Mouse (Mus musculus): ENCODE results near the gene Dbt. TPM values are rescaled to one million over a fixed set of nuclear protein-coding genes. Genes with fewer than 3 reads are reported as not detected.

The Dbt gene
- polyA plus RNA-seq, 2 experiments: 5.8 to 10.0 TPM

DNA sequence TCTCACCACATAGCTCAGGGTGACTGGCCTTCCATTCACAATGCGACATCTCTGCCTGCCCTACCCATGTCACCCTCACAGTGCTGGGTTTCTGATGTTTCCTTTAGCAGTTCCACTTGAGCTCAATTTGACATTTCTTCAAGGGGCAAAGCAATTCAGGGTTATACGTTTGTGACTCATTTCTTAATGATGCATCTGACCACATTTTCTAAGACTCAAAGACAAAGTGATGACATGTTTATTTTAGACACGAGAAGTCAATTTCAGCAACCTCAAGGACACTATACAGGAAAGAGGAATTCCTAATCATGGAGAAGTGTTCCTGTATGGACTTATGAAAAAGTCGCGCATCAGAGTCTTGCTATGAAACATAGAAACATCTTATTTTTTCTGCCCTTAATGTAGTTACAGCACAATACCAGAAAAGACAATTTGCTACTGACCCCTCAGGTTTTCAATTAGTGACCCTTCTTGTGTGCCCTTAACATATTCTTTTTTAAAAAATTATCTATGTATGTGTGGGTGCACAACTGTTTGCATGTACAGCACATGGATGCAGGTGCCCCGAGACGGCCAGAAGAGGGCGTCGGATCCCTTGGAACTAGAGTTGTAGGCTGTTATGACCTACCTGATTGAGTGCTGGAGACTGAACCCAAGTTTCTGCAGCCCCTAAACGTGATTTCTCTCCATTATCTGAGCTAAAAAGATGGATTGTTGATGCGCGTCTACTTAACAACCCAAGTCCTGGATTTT lies 543 bp upstream of the Dbt start:
- peak; percentile 47 for TF ChIP-seq CTCF (IDR thresholded peaks at IDR 0.05; ENCODE audit: low read depth)
- no peak for TF ChIP-seq EP300 (IDR thresholded peaks at IDR 0.05; ENCODE audit: low read depth)

DNA sequence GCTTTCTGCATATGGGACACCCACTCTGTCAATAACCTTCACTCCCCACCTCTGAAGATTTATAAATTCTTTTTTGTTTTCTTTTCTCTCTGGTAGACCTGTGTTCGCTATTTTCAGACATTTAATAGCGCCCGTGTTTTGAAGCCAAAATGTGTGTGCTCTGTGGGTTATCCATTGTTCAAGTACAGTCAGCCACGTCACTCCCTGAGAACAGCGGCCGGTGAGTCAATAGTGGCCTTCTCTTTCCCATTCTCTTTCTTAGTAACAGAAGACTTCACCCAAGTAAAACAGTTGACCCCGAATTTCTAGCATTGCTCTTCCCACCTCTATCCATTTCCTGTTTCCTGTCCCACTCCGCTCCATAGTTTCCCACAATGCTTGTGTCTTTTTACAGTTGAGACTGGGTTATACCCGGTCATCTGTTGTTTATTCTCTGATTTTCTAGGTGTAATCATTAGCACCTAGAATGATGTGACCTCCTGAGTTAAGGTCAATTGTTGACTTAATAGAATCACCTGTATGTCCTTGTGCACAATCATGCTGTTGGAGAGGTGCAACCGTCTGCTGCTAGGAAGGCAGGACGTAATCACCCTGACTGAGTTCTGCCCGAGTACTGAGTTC lies 7.4 kb downstream of the Dbt start:
- H3K27me3 ChIP-seq (ENCODE audit: control insufficient read depth, insufficient read depth, low read length): no peaks in the 10 kb centered on the region
- no peak overlapping the region for H3K4me3 ChIP-seq (ENCODE audit: insufficient read depth in 1 of 2, low read depth in 2 of 2, low read length in 2 of 2)
- WGBS (ENCODE audit: insufficient replicate concordance): 76% methylated on average over 12 of the region's 12 CpGs
- DNase-seq (ENCODE audit: low read depth in 3 of 3, low spot score in 3 of 3) (no peak), ATAC-seq (ENCODE audit: insufficient read depth) (no peak)
- H3K27ac ChIP-seq: no peak overlapping the region
- H3K9me3 ChIP-seq (ENCODE audit: control insufficient read depth, low read length): no peaks in the 10 kb centered on the region
- TF ChIP-seq EP300 (IDR thresholded peaks at IDR 0.05; ENCODE audit: low read depth): no peak
- no peak for TF ChIP-seq CTCF (IDR thresholded peaks at IDR 0.05; ENCODE audit: low read depth)
- H3K36me3 ChIP-seq (replicated peaks; ENCODE audit: control insufficient read depth, insufficient read depth, low read depth): no peaks in the 10 kb centered on the region
- H3K9ac ChIP-seq (replicated peaks): no peak overlapping the region
- H3K4me1 ChIP-seq (replicated peaks; ENCODE audit: control insufficient read depth in 2 of 2, insufficient read depth in 2 of 2, low read length in 1 of 2): no peaks in the 10 kb centered on the region
- H3K4me2 ChIP-seq (ENCODE audit: low read depth): no peak overlapping the region

More for the DNA sequence above, 543 bp upstream of the Dbt start:
- H3K27me3 ChIP-seq (ENCODE audit: control insufficient read depth, insufficient read depth, low read length): no peaks in the 10 kb centered on the region
- no peak overlapping the region for H3K9ac ChIP-seq (replicated peaks)
- H3K36me3 ChIP-seq (replicated peaks; ENCODE audit: control insufficient read depth, insufficient read depth, low read depth): no peaks in the 10 kb centered on the region
- no peaks in the 10 kb centered on the region for H3K9me3 ChIP-seq (ENCODE audit: control insufficient read depth, low read length)
- ATAC-seq (ENCODE audit: insufficient read depth) (no peak), DNase-seq (ENCODE audit: low read depth in 3 of 3, low spot score in 3 of 3) (no peak)
- peak overlapping the region; percentile 79 for H3K4me2 ChIP-seq (ENCODE audit: low read depth)
- WGBS (ENCODE audit: insufficient replicate concordance): 38% methylated on average over 12 of the region's 12 CpGs
- H3K27ac ChIP-seq: no peak overlapping the region
- H3K4me1 ChIP-seq (replicated peaks; ENCODE audit: control insufficient read depth in 2 of 2, insufficient read depth in 2 of 2, low read length in 1 of 2): peaks cover 4 to 6% of the 10 kb centered on the region in 2 experiments; a peak in 2 of 4 replicates
- peak overlapping the region; percentile 10 to 66; a peak in 3 of 4 replicates for H3K4me3 ChIP-seq (ENCODE audit: insufficient read depth in 1 of 2, low read depth in 2 of 2, low read length in 2 of 2)

DNA sequence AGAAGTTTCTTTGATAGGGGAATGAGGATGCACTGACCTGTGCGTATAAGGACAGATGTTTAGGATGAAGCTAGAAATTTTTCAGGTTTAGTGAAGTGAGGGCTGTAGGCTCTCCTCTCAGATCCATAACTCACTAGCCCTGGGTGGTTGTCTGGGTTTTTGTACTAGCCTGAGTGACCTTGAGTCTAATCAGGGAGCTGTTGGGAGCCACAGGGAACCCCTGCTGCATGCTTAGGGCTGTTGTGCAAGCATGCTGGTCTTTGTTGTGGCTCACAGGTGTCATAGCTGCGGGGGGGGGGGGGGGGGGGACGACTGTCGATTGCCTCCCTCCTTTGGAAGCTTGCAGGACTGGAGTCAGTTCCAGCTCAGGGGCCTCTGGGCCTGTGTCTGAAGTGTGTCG lies 16.9 kb downstream of the Dbt start:
- no peak for DNase-seq (ENCODE audit: low read depth in 3 of 3, low spot score in 3 of 3)
- H3K27me3 ChIP-seq (ENCODE audit: control insufficient read depth, insufficient read depth, low read length): no peaks in the 10 kb centered on the region
- no peak overlapping the region for H3K27ac ChIP-seq
- H3K36me3 ChIP-seq (replicated peaks; ENCODE audit: control insufficient read depth, insufficient read depth, low read depth): no peaks in the 10 kb centered on the region
- H3K9me3 ChIP-seq (ENCODE audit: control insufficient read depth, low read length): no peaks in the 10 kb centered on the region
- ATAC-seq (ENCODE audit: insufficient read depth): no peak
- no peak overlapping the region for H3K4me3 ChIP-seq (ENCODE audit: insufficient read depth in 1 of 2, low read depth in 2 of 2, low read length in 2 of 2)
- H3K4me2 ChIP-seq (ENCODE audit: low read depth): no peak overlapping the region
- WGBS (ENCODE audit: insufficient replicate concordance): 61% methylated on average over 3 of the region's 5 CpGs
- no peak overlapping the region for H3K9ac ChIP-seq (replicated peaks)
- no peaks in the 10 kb centered on the region for H3K4me1 ChIP-seq (replicated peaks; ENCODE audit: control insufficient read depth in 2 of 2, insufficient read depth in 2 of 2, low read length in 1 of 2)
- TF ChIP-seq CTCF (IDR thresholded peaks at IDR 0.05; ENCODE audit: low read depth) (no peak), EP300 (IDR thresholded peaks at IDR 0.05; ENCODE audit: low read depth) (no peak)

DNA sequence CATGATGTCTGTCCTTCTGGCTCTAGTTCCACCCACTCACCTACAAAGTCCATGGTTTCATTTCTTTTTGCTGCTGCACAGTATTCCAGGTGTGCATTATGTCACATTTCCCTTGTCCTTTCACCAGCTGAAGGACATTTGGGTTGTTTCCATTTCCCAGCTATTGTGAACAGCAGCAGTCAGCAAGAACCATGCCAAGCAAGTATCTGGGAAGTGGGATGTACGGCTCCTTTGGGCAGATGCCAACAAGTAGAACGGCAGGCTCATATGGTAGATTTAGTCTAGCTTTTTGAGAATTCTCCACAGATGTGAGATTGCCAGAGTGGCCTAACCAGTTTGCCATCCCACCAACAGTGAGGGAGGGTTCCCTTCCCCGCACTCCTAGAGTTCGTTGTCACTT lies 18.0 kb downstream of the Dbt start:
- H3K4me2 ChIP-seq (ENCODE audit: low read depth): no peak overlapping the region
- H3K36me3 ChIP-seq (replicated peaks; ENCODE audit: control insufficient read depth, insufficient read depth, low read depth): no peaks in the 10 kb centered on the region
- no peak overlapping the region for H3K9ac ChIP-seq (replicated peaks)
- DNase-seq (ENCODE audit: low read depth in 3 of 3, low spot score in 3 of 3) (no peak), ATAC-seq (ENCODE audit: insufficient read depth) (no peak)
- H3K27me3 ChIP-seq (ENCODE audit: control insufficient read depth, insufficient read depth, low read length): no peaks in the 10 kb centered on the region
- no peak overlapping the region for H3K4me3 ChIP-seq (ENCODE audit: insufficient read depth in 1 of 2, low read depth in 2 of 2, low read length in 2 of 2)
- no peaks in the 10 kb centered on the region for H3K4me1 ChIP-seq (replicated peaks; ENCODE audit: control insufficient read depth in 2 of 2, insufficient read depth in 2 of 2, low read length in 1 of 2)
- WGBS (ENCODE audit: insufficient replicate concordance): 87% methylated on average over 4 of the region's 4 CpGs
- TF ChIP-seq CTCF (IDR thresholded peaks at IDR 0.05; ENCODE audit: low read depth) (no peak), EP300 (IDR thresholded peaks at IDR 0.05; ENCODE audit: low read depth) (no peak)
- H3K9me3 ChIP-seq (ENCODE audit: control insufficient read depth, low read length): no peaks in the 10 kb centered on the region
- no peak overlapping the region for H3K27ac ChIP-seq

DNA sequence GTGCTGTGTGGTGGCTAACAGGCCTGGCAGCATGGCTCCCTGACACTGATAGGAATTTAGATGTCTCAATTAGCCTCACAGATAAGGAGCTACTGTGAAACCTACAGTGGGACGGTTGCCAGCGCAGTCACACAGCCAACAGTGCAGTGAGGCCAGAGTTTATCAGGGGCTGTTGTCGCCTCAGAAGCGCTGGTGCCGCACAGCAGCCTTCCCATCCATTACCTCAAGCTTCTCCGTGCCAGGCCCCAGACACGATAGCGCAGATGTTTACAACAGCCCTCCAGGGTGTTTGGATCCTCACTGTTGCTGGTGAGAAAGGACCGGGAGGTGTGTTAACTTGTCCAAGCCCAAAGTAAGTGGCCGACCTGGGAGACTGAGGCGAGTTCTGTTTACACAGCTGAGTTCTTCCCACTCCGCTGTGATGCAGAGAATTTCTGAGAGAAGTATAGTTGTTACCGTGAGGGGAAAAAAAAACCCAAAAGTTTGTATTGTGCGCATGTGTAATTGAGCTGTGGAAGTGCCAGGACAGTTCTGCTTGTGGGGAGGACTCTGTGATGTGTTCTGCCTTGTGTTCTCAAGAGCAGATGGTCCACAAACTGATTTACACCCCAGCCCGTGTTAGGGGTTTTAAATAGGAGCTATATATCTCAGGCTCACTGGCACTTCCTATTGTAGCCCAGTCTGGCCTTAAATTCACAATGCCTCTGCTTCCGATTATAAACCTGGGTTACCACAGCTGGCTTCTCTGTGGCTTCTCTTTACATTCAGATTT lies 23.7 kb downstream of the Dbt start:
- no peaks in the 10 kb centered on the region for H3K27me3 ChIP-seq (ENCODE audit: control insufficient read depth, insufficient read depth, low read length)
- no peaks in the 10 kb centered on the region for H3K36me3 ChIP-seq (replicated peaks; ENCODE audit: control insufficient read depth, insufficient read depth, low read depth)
- WGBS (ENCODE audit: insufficient replicate concordance): 43% methylated on average over 16 of the region's 16 CpGs
- no peak overlapping the region for H3K4me3 ChIP-seq (ENCODE audit: insufficient read depth in 1 of 2, low read depth in 2 of 2, low read length in 2 of 2)
- H3K4me2 ChIP-seq (ENCODE audit: low read depth): no peak overlapping the region
- DNase-seq (ENCODE audit: low read depth in 3 of 3, low spot score in 3 of 3) (peak in 2 of 3 experiments; percentile 25 to 42), ATAC-seq (ENCODE audit: insufficient read depth) (peak; percentile 78)
- peaks cover 0 to 4% of the 10 kb centered on the region in 2 experiments; a peak in 1 of 4 replicates for H3K4me1 ChIP-seq (replicated peaks; ENCODE audit: control insufficient read depth in 2 of 2, insufficient read depth in 2 of 2, low read length in 1 of 2)
- no peak overlapping the region for H3K27ac ChIP-seq
- H3K9me3 ChIP-seq (ENCODE audit: control insufficient read depth, low read length): no peaks in the 10 kb centered on the region
- H3K9ac ChIP-seq (replicated peaks): no peak overlapping the region
- TF ChIP-seq CTCF (IDR thresholded peaks at IDR 0.05; ENCODE audit: low read depth): no peak
- TF ChIP-seq EP300 (IDR thresholded peaks at IDR 0.05; ENCODE audit: low read depth): no peak

Measured in liver, embryonic 14.5 days (tissue).